Mouse (Mus musculus): ENCODE measurements around the gene Vps50. TPM values are rescaled to one million over a fixed set of nuclear protein-coding genes. Genes with fewer than 3 reads are reported as not detected.
"Not testable (repeated sequence)": the region's sequence is repeated elsewhere in the genome, so short reads cannot be mapped to it uniquely, and the experiment has no call there.

The Vps50 gene
- polyA plus RNA-seq, 1 experiment from 2014 or later = 36.9 TPM

- Histone ChIP-seq H3K36me3 (no peaks in the 10 kb centered on the region), H3K9me3 (replicated peaks) (no peaks in the 10 kb centered on the region), H3K4me1 (peaks cover 17% of the 10 kb centered on the region), H3K27ac (replicated peaks) (no peak overlapping the region), H3K4me3 (no peak overlapping the region), H3K27me3 (ENCODE audit: low read depth, poor library complexity, severe bottlenecking) (no peaks in the 10 kb centered on the region)
- 5% methylated on average over 2 of the region's 2 CpGs for WGBS
- no peak for DNase-seq (ENCODE audit: low spot score)
These were observed 2.0 kb upstream of the Vps50 start for GRCm38 (mm10) chr6:3496210-3496609.

- Histone ChIP-seq H3K27me3 (ENCODE audit: low read depth, poor library complexity, severe bottlenecking) (no peaks in the 10 kb centered on the region), H3K4me3 (no peak overlapping the region), H3K27ac (replicated peaks) (no peak overlapping the region), H3K9me3 (replicated peaks) (no peaks in the 10 kb centered on the region), H3K36me3 (no peaks in the 10 kb centered on the region), H3K4me1 (peaks cover 17% of the 10 kb centered on the region)
- WGBS = 87% methylated on average over 3 of the region's 3 CpGs
- no peak for DNase-seq (ENCODE audit: low spot score)
These were observed 2.1 kb downstream of the Vps50 start for GRCm38 (mm10) chr6:3500286-3500685.

GRCm38 (mm10) chr6:3505289-3505688 lies 7.1 kb downstream of the Vps50 start:
- no peak for DNase-seq (ENCODE audit: low spot score)
- H3K4me3 ChIP-seq = no peak overlapping the region
- H3K27me3 ChIP-seq (ENCODE audit: low read depth, poor library complexity, severe bottlenecking) = no peaks in the 10 kb centered on the region
- 85% methylated on average over 5 of the region's 5 CpGs for WGBS
- no peak overlapping the region for H3K27ac ChIP-seq (replicated peaks)
- peaks cover 1% of the 10 kb centered on the region; the same call in 1 of the 2 replicates for H3K4me1 ChIP-seq
- H3K9me3 ChIP-seq (replicated peaks) = no peaks in the 10 kb centered on the region
- H3K36me3 ChIP-seq = no peaks in the 10 kb centered on the region

GRCm38 (mm10) chr6:3507078-3507477 lies 8.9 kb downstream of the Vps50 start:
- no peak for DNase-seq (ENCODE audit: low spot score)
- 79% methylated on average over 4 of the region's 4 CpGs for WGBS
- no peaks in the 10 kb centered on the region for H3K27me3 ChIP-seq (ENCODE audit: low read depth, poor library complexity, severe bottlenecking)
- H3K36me3 ChIP-seq = no peaks in the 10 kb centered on the region
- H3K9me3 ChIP-seq (replicated peaks) = no peaks in the 10 kb centered on the region
- H3K4me1 ChIP-seq = peaks cover 19% of the 10 kb centered on the region
- no peak overlapping the region for H3K27ac ChIP-seq (replicated peaks)
- H3K4me3 ChIP-seq = no peak overlapping the region

- H3K9me3 ChIP-seq (replicated peaks); H3K27me3 ChIP-seq (ENCODE audit: low read depth, poor library complexity, severe bottlenecking); H3K36me3 ChIP-seq; H3K27ac ChIP-seq (replicated peaks); H3K4me3 ChIP-seq; DNase-seq (ENCODE audit: low spot score): not testable (repeated sequence)
- H3K4me1 ChIP-seq = peaks cover 30% of the 10 kb centered on the region
- WGBS = 97% methylated on average over 2 of the region's 2 CpGs
These were observed 10.0 kb downstream of the Vps50 start for GRCm38 (mm10) chr6:3508151-3508550.

- Histone ChIP-seq H3K27ac (replicated peaks) (no peak overlapping the region), H3K4me3 (no peak overlapping the region), H3K36me3 (no peaks in the 10 kb centered on the region), H3K4me1 (peaks cover 33% of the 10 kb centered on the region), H3K27me3 (ENCODE audit: low read depth, poor library complexity, severe bottlenecking) (no peaks in the 10 kb centered on the region), H3K9me3 (replicated peaks) (no peaks in the 10 kb centered on the region)
- DNase-seq (ENCODE audit: low spot score) = no peak
- WGBS = 48% methylated on average over 2 of the region's 2 CpGs
These were observed 11.6 kb downstream of the Vps50 start for GRCm38 (mm10) chr6:3509782-3510181.

- peak overlapping the region; percentile 86 for H3K27ac ChIP-seq (replicated peaks)
- no peaks in the 10 kb centered on the region for H3K36me3 ChIP-seq
- no peak for DNase-seq (ENCODE audit: low spot score)
- H3K4me3 ChIP-seq = peak overlapping the region; percentile 10; the same call in 1 of the 2 replicates
- H3K9me3 ChIP-seq (replicated peaks) = no peaks in the 10 kb centered on the region
- WGBS = 77% methylated on average over 10 of the region's 10 CpGs
- H3K27me3 ChIP-seq (ENCODE audit: low read depth, poor library complexity, severe bottlenecking) = no peaks in the 10 kb centered on the region
- peaks cover 33% of the 10 kb centered on the region for H3K4me1 ChIP-seq
These were observed 12.9 kb downstream of the Vps50 start for GRCm38 (mm10) chr6:3511116-3511515.

- Histone ChIP-seq H3K27ac (replicated peaks) (peak overlapping the region; percentile 86), H3K27me3 (ENCODE audit: low read depth, poor library complexity, severe bottlenecking) (no peaks in the 10 kb centered on the region), H3K9me3 (replicated peaks) (no peaks in the 10 kb centered on the region), H3K4me1 (peaks cover 33% of the 10 kb centered on the region), H3K4me3 (peak overlapping the region; percentile 29), H3K36me3 (no peaks in the 10 kb centered on the region)
- peak; percentile 55 for DNase-seq (ENCODE audit: low spot score)
- WGBS = 35% methylated on average over 11 of the region's 11 CpGs
These were observed 13.4 kb downstream of the Vps50 start for GRCm38 (mm10) chr6:3511612-3512011.

GRCm38 (mm10) chr6:3512611-3513010 lies 14.4 kb downstream of the Vps50 start:
- DNase-seq (ENCODE audit: low spot score) = peak; percentile 27
- no peak overlapping the region for H3K4me3 ChIP-seq
- peaks cover 3% of the 10 kb centered on the region; the same call in 1 of the 2 replicates for H3K36me3 ChIP-seq
- 43% methylated on average over 3 of the region's 3 CpGs for WGBS
- peak overlapping the region; percentile 78 for H3K27ac ChIP-seq (replicated peaks)
- H3K27me3 ChIP-seq (ENCODE audit: low read depth, poor library complexity, severe bottlenecking) = no peaks in the 10 kb centered on the region
- no peaks in the 10 kb centered on the region for H3K9me3 ChIP-seq (replicated peaks)
- peaks cover 33% of the 10 kb centered on the region for H3K4me1 ChIP-seq

GRCm38 (mm10) chr6:3528198-3528597 lies 30.0 kb downstream of the Vps50 start:
- Histone ChIP-seq H3K36me3 (no peaks in the 10 kb centered on the region; the same call in 1 of the 2 replicates), H3K9me3 (replicated peaks) (no peaks in the 10 kb centered on the region), H3K27ac (replicated peaks) (no peak overlapping the region), H3K4me3 (no peak overlapping the region), H3K4me1 (peaks cover 31% of the 10 kb centered on the region), H3K27me3 (ENCODE audit: low read depth, poor library complexity, severe bottlenecking) (no peaks in the 10 kb centered on the region)
- 93% methylated on average over 4 of the region's 4 CpGs for WGBS
- no peak for DNase-seq (ENCODE audit: low spot score)

GRCm38 (mm10) chr6:3531445-3531844 lies 33.3 kb downstream of the Vps50 start:
- DNase-seq (ENCODE audit: low spot score) = peak; percentile 40
- Histone ChIP-seq H3K36me3 (peaks cover 15% of the 10 kb centered on the region), H3K9me3 (replicated peaks) (no peaks in the 10 kb centered on the region), H3K27ac (replicated peaks) (peak overlapping the region; percentile 68), H3K27me3 (ENCODE audit: low read depth, poor library complexity, severe bottlenecking) (no peaks in the 10 kb centered on the region), H3K4me3 (no peak overlapping the region), H3K4me1 (peaks cover 31% of the 10 kb centered on the region)
- 14% methylated on average over 5 of the region's 5 CpGs for WGBS

GRCm38 (mm10) chr6:3536048-3536447 lies 37.9 kb downstream of the Vps50 start:
- H3K27ac ChIP-seq (replicated peaks) = no peak overlapping the region
- peaks cover 21% of the 10 kb centered on the region for H3K36me3 ChIP-seq
- H3K4me1 ChIP-seq = peaks cover 17% of the 10 kb centered on the region
- H3K4me3 ChIP-seq = no peak overlapping the region
- DNase-seq (ENCODE audit: low spot score) = no peak
- WGBS = 53% methylated on average over 1 of the region's 1 CpGs
- no peaks in the 10 kb centered on the region for H3K9me3 ChIP-seq (replicated peaks)
- H3K27me3 ChIP-seq (ENCODE audit: low read depth, poor library complexity, severe bottlenecking) = no peaks in the 10 kb centered on the region

- Histone ChIP-seq H3K27me3 (ENCODE audit: low read depth, poor library complexity, severe bottlenecking) (no peaks in the 10 kb centered on the region), H3K36me3 (peaks cover 19% of the 10 kb centered on the region), H3K4me3 (no peak overlapping the region), H3K9me3 (replicated peaks) (no peaks in the 10 kb centered on the region), H3K27ac (replicated peaks) (no peak overlapping the region), H3K4me1 (peaks cover 4% of the 10 kb centered on the region)
- 93% methylated on average over 2 of the region's 2 CpGs for WGBS
- no peak for DNase-seq (ENCODE audit: low spot score)
These were observed 41.3 kb downstream of the Vps50 start for GRCm38 (mm10) chr6:3539470-3539869.

GRCm38 (mm10) chr6:3543862-3544261 lies 45.7 kb downstream of the Vps50 start:
- peaks cover 6% of the 10 kb centered on the region for H3K4me1 ChIP-seq
- H3K27me3 ChIP-seq (ENCODE audit: low read depth, poor library complexity, severe bottlenecking) = no peaks in the 10 kb centered on the region
- no peak for DNase-seq (ENCODE audit: low spot score)
- H3K4me3 ChIP-seq = no peak overlapping the region
- H3K36me3 ChIP-seq = peaks cover 15% of the 10 kb centered on the region
- WGBS = 91% methylated on average over 4 of the region's 4 CpGs
- H3K9me3 ChIP-seq (replicated peaks) = no peaks in the 10 kb centered on the region
- H3K27ac ChIP-seq (replicated peaks) = no peak overlapping the region
